8 mouse cellular contexts compared by ENCODE assay signal in the genomic region with DNA sequence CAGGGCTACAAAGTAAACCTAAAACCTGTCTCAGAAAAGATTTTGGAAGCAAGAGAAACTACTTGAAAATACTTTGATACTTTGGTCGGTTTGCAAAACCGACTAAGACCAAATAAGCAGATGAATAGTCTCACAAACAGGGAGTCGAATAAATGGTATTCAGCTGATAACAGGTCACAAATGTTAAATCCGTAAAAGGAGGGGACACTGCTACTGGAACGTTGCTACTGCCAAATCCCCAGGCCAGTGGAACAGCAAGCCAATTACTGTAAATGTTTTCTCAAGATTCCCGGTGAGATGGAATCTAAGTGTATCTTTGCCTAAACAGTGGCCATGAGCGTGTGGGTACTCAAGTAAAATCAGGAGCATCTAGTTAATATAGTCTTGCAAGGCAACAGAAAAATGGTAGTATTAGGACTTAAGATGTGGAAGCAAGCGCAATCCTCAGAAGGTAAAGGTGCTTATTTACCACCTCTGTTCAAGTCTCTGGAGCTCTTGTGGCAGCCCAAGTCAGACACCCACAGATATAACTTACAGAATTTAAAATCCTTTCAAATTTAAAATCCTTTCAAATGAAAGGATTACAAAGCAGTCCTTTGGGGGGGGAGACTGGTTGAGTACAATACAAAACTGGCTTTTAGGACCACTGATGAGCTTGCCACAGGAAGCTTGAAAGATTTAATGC. TPM values are rescaled to one million over a fixed set of nuclear protein-coding genes. Genes with fewer than 3 reads are reported as not detected.
A peak's percentile ranks its signal among the peaks of the same experiment; 100 is the strongest.
DNase-seq lines count a peak whose midpoint lies in the region; ATAC-seq and TF ChIP-seq lines count a peak whose summit lies in the region.

No protein-coding gene starts in this region.

- ATAC-seq in intestine, embryonic 16.5 days, result no peak
- no peak for ATAC-seq in neural tube, embryonic 13.5 days (ENCODE audit: low read depth)

- no peaks in the 10 kb centered on the region; the same call in 1 of the 2 replicates for H3K79me2 ChIP-seq in liver, adult 2 months (ENCODE audit: control insufficient read depth, insufficient read depth, low read length)

- DNase-seq in liver, adult 2 months (ENCODE audit: extremely low read depth, low read depth, low spot score), result peak; percentile 67
- no peak for DNase-seq in liver
- peak; percentile 22 for DNase-seq in embryonic facial prominence, embryonic 10.5 days (ENCODE audit: low spot score)
- no peak for DNase-seq in adrenal gland, adult 2 months
- no peak for DNase-seq in left cerebral cortex, adult 8-10 months (ENCODE audit: low spot score in 2 of 2)
- DNase-seq in ovary, postnatal 36 days (ENCODE audit: low spot score), result no peak

- peaks cover 40% of the 10 kb centered on the region for H3K36me3 ChIP-seq in liver, adult 2 months (ENCODE audit: control insufficient read depth, insufficient read depth, low read length)
- peaks cover 52% of the 10 kb centered on the region for H3K36me3 ChIP-seq in embryonic facial prominence, embryonic 10.5 days (replicated peaks)
- peaks cover 7% of the 10 kb centered on the region; the same call in 1 of the 2 replicates for H3K36me3 ChIP-seq in intestine, embryonic 16.5 days (ENCODE audit: control insufficient read depth, insufficient read depth, low read length)
- peaks cover 44% of the 10 kb centered on the region for H3K36me3 ChIP-seq in neural tube, embryonic 13.5 days

- H3K27ac ChIP-seq in liver, adult 2 months (replicated peaks; ENCODE audit: insufficient read depth, low read depth, low read length), result peak overlapping the region; percentile 96
- H3K27ac ChIP-seq in embryonic facial prominence, embryonic 10.5 days (replicated peaks), result peak overlapping the region; percentile 99
- H3K27ac ChIP-seq in intestine, embryonic 16.5 days (ENCODE audit: low read length), result peak overlapping the region; percentile 99
- H3K27ac ChIP-seq in neural tube, embryonic 13.5 days (replicated peaks), result peak overlapping the region; percentile 100

- peak overlapping the region; percentile 83 for H3K4me2 ChIP-seq in intestine, embryonic 16.5 days (ENCODE audit: low read depth, low read length)
- peak overlapping the region; percentile 93 for H3K4me2 ChIP-seq in neural tube, embryonic 13.5 days

- no peaks in the 10 kb centered on the region for H3K27me3 ChIP-seq in liver, adult 2 months (ENCODE audit: control insufficient read depth, insufficient read depth, low read length)
- no peaks in the 10 kb centered on the region for H3K27me3 ChIP-seq in embryonic facial prominence, embryonic 10.5 days (replicated peaks; ENCODE audit: low read depth, poor library complexity, severe bottlenecking)
- no peaks in the 10 kb centered on the region for H3K27me3 ChIP-seq in intestine, embryonic 16.5 days (replicated peaks; ENCODE audit: control insufficient read depth, insufficient read depth, low read length)
- H3K27me3 ChIP-seq in neural tube, embryonic 13.5 days, result no peaks in the 10 kb centered on the region

- H3K9me3 ChIP-seq in embryonic facial prominence, embryonic 10.5 days, result no peaks in the 10 kb centered on the region
- H3K9me3 ChIP-seq in intestine, embryonic 16.5 days (ENCODE audit: control insufficient read depth, low read length), result no peaks in the 10 kb centered on the region
- no peaks in the 10 kb centered on the region for H3K9me3 ChIP-seq in neural tube, embryonic 13.5 days

- peak overlapping the region; percentile 90 for H3K9ac ChIP-seq in liver, adult 2 months (ENCODE audit: low read depth, low read length)
- H3K9ac ChIP-seq in intestine, embryonic 16.5 days (ENCODE audit: low read depth, low read length), result peak overlapping the region; percentile 89
- peak overlapping the region; percentile 91 for H3K9ac ChIP-seq in neural tube, embryonic 13.5 days

- peaks cover 17% of the 10 kb centered on the region for H3K4me1 ChIP-seq in liver, adult 2 months (ENCODE audit: control insufficient read depth, insufficient read depth, low read length)
- peaks cover 34% of the 10 kb centered on the region for H3K4me1 ChIP-seq in embryonic facial prominence, embryonic 10.5 days
- peaks cover 15% of the 10 kb centered on the region for H3K4me1 ChIP-seq in intestine, embryonic 16.5 days (ENCODE audit: control insufficient read depth, insufficient read depth, low read length)
- peaks cover 42% of the 10 kb centered on the region for H3K4me1 ChIP-seq in neural tube, embryonic 13.5 days (replicated peaks)

- H3K4me3 ChIP-seq in liver, adult 2 months (ENCODE audit: insufficient read depth, low read depth, low read length), result peak overlapping the region; percentile 80
- peak overlapping the region; percentile 71 for H3K4me3 ChIP-seq in embryonic facial prominence, embryonic 10.5 days
- peak overlapping the region; percentile 71 for H3K4me3 ChIP-seq in intestine, embryonic 16.5 days (ENCODE audit: low read length)
- peak overlapping the region; percentile 69 for H3K4me3 ChIP-seq in neural tube, embryonic 13.5 days

- no peak for TF ChIP-seq CTCF in liver, adult 2 months (IDR thresholded peaks at IDR 0.05; ENCODE audit: low read depth, low read length)

- TF ChIP-seq POLR2A in liver, adult 2 months (IDR thresholded peaks at IDR 0.05; ENCODE audit: extremely low read depth, insufficient read depth, low read length), result no peak

- WGBS in liver, adult 2 months, result 9% methylated on average over 8 of the region's 8 CpGs
- 31% methylated on average over 8 of the region's 8 CpGs for WGBS in embryonic facial prominence, embryonic 10.5 days
- 16% methylated on average over 8 of the region's 8 CpGs for WGBS in intestine, embryonic 16.5 days
- 20% methylated on average over 8 of the region's 8 CpGs for WGBS in neural tube, embryonic 13.5 days

RNA-seq across cellular contexts. Expression of a gene that starts 1.2 kb away (rescaled TPM):
- 25.2 and 29.3 TPM in 2 replicates for total RNA-seq in liver, adult 2 months (2014; rRNA removed)
- polyA plus RNA-seq in liver, adult 2 months (2012; rRNA removed), result 12.8 and 19.6 TPM in 2 replicates
- polyA plus RNA-seq in embryonic facial prominence, embryonic 10.5 days (2016; fragmentation: Nextera tagmentation; extraction: Ambion mirVana), result 72.9 and 76.9 TPM in 2 replicates
- 136 and 142 TPM in 2 replicates for polyA plus RNA-seq in intestine, embryonic 16.5 days (2015; fragmentation: Nextera tagmentation; extraction: Ambion mirVana)
- 133 and 138 TPM in 2 replicates for polyA plus RNA-seq in neural tube, embryonic 13.5 days (2015; fragmentation: Nextera tagmentation; extraction: Ambion mirVana)
- 100 to 1,000 TPM in 1 of 2 experiments, 10 to 100 TPM in 1; 95.5 to 132 TPM for total RNA-seq in adrenal gland, adult 2 months (2021)
- 4.1 and 4.7 TPM in 2 replicates for polyA plus RNA-seq in adrenal gland, adult 2 months (2012; rRNA removed)
- 10 to 100 TPM; 22.5 to 37.3 (median 28.5) TPM for total RNA-seq in left cerebral cortex, adult 8-10 months (2022)

RNA-seq across cellular contexts. Expression of a gene that starts 17.4 kb away (rescaled TPM):
- total RNA-seq in liver, adult 2 months (2014; rRNA removed), result 137 and 162 TPM in 2 replicates
- 32.6 and 33.0 TPM in 2 replicates for polyA plus RNA-seq in liver, adult 2 months (2012; rRNA removed)
- polyA plus RNA-seq in embryonic facial prominence, embryonic 10.5 days (2016; fragmentation: Nextera tagmentation; extraction: Ambion mirVana), result 455 and 483 TPM in 2 replicates
- 137 and 155 TPM in 2 replicates for polyA plus RNA-seq in intestine, embryonic 16.5 days (2015; fragmentation: Nextera tagmentation; extraction: Ambion mirVana)
- polyA plus RNA-seq in neural tube, embryonic 13.5 days (2015; fragmentation: Nextera tagmentation; extraction: Ambion mirVana), result 295 and 366 TPM in 2 replicates
- total RNA-seq in adrenal gland, adult 2 months (2021), result 100 to 1,000 TPM; 319 to 336 TPM
- 27.4 and 28.2 TPM in 2 replicates for polyA plus RNA-seq in adrenal gland, adult 2 months (2012; rRNA removed)
- total RNA-seq in left cerebral cortex, adult 8-10 months (2022), result 100 to 1,000 TPM; 359 to 418 (median 395) TPM

Comparison
In these comparisons a context has a peak if more than half of its experiments do, and no peak if none do; other contexts are left out.
1. DNase-seq: peak in liver, adult 2 months (single experiment) and embryonic facial prominence, embryonic 10.5 days (single experiment); none in liver (single experiment), adrenal gland, adult 2 months (single experiment), left cerebral cortex, adult 8-10 months (0 of 2) and ovary, postnatal 36 days (single experiment).
2. Peak in every context shown above with its lines, with median percentiles within 50 percentile points of each other: H3K27ac ChIP-seq, H3K4me3 ChIP-seq and H3K9ac ChIP-seq.